Mouse (Mus musculus): Measurements from ENCODE around the gene Epb41l4b.

- no peak for TF ChIP-seq POLR2A (IDR thresholded peaks at IDR 0.05; ENCODE audit: low read depth, low read length)
- no peak for TF ChIP-seq CTCF (IDR thresholded peaks at IDR 0.05; ENCODE audit: borderline replicate concordance, insufficient read depth, low read length)
Observed at GRCm38 (mm10) chr4:57021288-57021687, 121.9 kb downstream of the Epb41l4b start.
